Mouse (Mus musculus) kidney, adult 2 months (tissue): ENCODE data around the gene Grin2d. TPM values are rescaled to one million over a fixed set of nuclear protein-coding genes. Genes with fewer than 3 reads are reported as not detected.

Source experiments
- DNase-seq: peaks from one replicate; pipeline ENCODE4 v3.0.0; 2021
- H3K27ac ChIP-seq: fragments of 200-500 bp; 2 replicates; pipeline ENCODE4 v1.5.1; 2012; ENCODE audit warnings: low read depth, low read length, control low read depth, inconsistent platforms; ENCODE audit not compliant: insufficient read depth
- H3K27me3 ChIP-seq: fragments of 200-500 bp; replicated peaks from 2 replicates; pipeline ENCODE4 v1.6.1; 2012; ENCODE audit warnings: mild to moderate bottlenecking, moderate library complexity, low read length, inconsistent platforms; ENCODE audit not compliant: control insufficient read depth, insufficient read depth
- H3K36me3 ChIP-seq: fragments of 200-500 bp; 2 replicates; pipeline ENCODE4 v1.6.1; 2012; ENCODE audit warnings: mild to moderate bottlenecking, moderate library complexity, low read length, inconsistent platforms; ENCODE audit not compliant: control insufficient read depth, insufficient read depth
- H3K4me1 ChIP-seq: fragments of 200-500 bp; 2 replicates; pipeline ENCODE4 v1.6.1; 2011; ENCODE audit warnings: low read length; ENCODE audit not compliant: control insufficient read depth, insufficient read depth
- H3K4me3 ChIP-seq: fragments of 200-500 bp; 2 replicates; pipeline ENCODE4 v1.5.1; 2011; ENCODE audit warnings: mild to moderate bottlenecking, low read depth, low read length, control low read depth; ENCODE audit not compliant: insufficient read depth
- CTCF ChIP-seq: fragments of 200-500 bp; conservative IDR thresholded peaks from 2 replicates; pipeline ENCODE4 v1.5.1; 2011; ENCODE audit warnings: low read depth, mild to moderate bottlenecking, control low read depth, low read length, moderate library complexity, mixed read lengths; ENCODE audit not compliant: insufficient read depth, insufficient read length
- POLR2A ChIP-seq: fragments of 200-500 bp; IDR thresholded peaks from one replicate; pipeline ENCODE4 v1.6.1; 2011; ENCODE audit warnings: low read depth, low read length, control low read depth
- WGBS: fragments of 180-500 bp; shearing (Covaris S2); methylation state at CpG from one replicate; pipeline ENCODE4 v1.1.7; 2018; 5-methylcytosine and 5-hydroxymethylcytosine counted together
- polyA plus RNA-seq: library from polyadenylated mRNA; depleted of rRNA; stranded (reverse); fragments of >200 nt; gene quantifications from 2 replicates; pipeline ENCODE4 v1.2.3, GENCODE M21; 2012

The Grin2d gene
- polyA plus RNA-seq, 1 experiment = 0.45 TPM

- WGBS = 3% methylated on average over 60 of the region's 60 CpGs
- peak; percentile 24 for DNase-seq
- H3K36me3 ChIP-seq = no peaks in the 10 kb centered on the region
- H3K4me3 ChIP-seq = peak overlapping the region; percentile 95
- 0 out of 2 replicates have a peak overlapping the region, but pooled peaks have one; percentile 31 for H3K27ac ChIP-seq
- TF ChIP-seq POLR2A (no peak), CTCF (no peak)
- H3K27me3 ChIP-seq = no peaks in the 10 kb centered on the region
- H3K4me1 ChIP-seq = peaks cover 4% of the 10 kb centered on the region; the same call in 1 of the 2 replicates
Observed at GRCm38 (mm10) chr7:45797661-45798510, 80.3 kb downstream of the Grin2d start.

- H3K36me3 ChIP-seq = no peaks in the 10 kb centered on the region
- no peaks in the 10 kb centered on the region for H3K27me3 ChIP-seq
- H3K27ac ChIP-seq = no peak overlapping the region
- H3K4me1 ChIP-seq = peaks cover 4% of the 10 kb centered on the region; the same call in 1 of the 2 replicates
- WGBS = 76% methylated on average over 6 of the region's 6 CpGs
- no peak for TF ChIP-seq POLR2A
- TF ChIP-seq CTCF = no peak
- H3K4me3 ChIP-seq = no peak overlapping the region
- DNase-seq = no peak
Observed at GRCm38 (mm10) chr7:45796950-45797349, 81.2 kb downstream of the Grin2d start.

GRCm38 (mm10) chr7:45794971-45795370, 83.2 kb downstream of the Grin2d start:
- no peaks in the 10 kb centered on the region for H3K4me1 ChIP-seq
- H3K27ac ChIP-seq = no peak overlapping the region
- TF ChIP-seq CTCF (no peak), POLR2A (no peak)
- 97% methylated on average over 29 of the region's 29 CpGs for WGBS
- DNase-seq = no peak
- H3K4me3 ChIP-seq = no peak overlapping the region
- H3K27me3 ChIP-seq = no peaks in the 10 kb centered on the region
- no peaks in the 10 kb centered on the region for H3K36me3 ChIP-seq

DNA sequence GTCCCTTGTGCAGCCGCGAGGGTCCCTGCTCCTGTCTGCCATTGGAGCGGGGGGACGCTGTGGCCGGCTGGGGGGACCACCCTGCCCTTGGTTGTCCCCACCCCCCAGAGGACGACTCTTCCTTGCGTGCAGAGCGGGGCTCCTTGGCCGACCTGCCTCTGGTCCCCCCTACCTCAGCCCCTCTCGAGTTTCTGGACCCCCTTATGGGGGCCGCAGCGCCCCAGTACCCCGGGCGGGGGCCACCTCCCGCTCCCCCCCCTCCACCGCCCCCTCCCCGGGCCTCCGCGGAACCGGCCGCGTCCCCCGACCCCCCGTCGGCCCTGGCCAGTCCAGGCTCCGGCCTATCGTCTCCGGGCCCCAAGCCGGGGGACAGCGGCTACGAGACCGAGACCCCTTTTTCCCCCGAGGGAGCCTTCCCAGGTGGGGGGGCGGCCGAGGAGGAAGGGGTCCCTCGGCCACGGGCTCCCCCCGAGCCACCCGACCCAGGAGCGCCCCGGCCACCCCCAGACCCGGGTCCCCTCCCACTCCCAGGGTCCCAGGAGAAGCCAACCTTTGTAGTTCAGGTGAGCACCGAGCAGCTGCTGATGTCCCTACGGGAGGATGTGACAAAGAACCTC, 84.1 kb downstream of the Grin2d start:
- no peak overlapping the region for H3K4me3 ChIP-seq
- DNase-seq = no peak
- H3K36me3 ChIP-seq = no peaks in the 10 kb centered on the region
- 92% methylated on average over 44 of the region's 44 CpGs for WGBS
- no peaks in the 10 kb centered on the region for H3K27me3 ChIP-seq
- TF ChIP-seq POLR2A (no peak), CTCF (no peak)
- H3K27ac ChIP-seq = no peak overlapping the region
- no peaks in the 10 kb centered on the region for H3K4me1 ChIP-seq

DNA sequence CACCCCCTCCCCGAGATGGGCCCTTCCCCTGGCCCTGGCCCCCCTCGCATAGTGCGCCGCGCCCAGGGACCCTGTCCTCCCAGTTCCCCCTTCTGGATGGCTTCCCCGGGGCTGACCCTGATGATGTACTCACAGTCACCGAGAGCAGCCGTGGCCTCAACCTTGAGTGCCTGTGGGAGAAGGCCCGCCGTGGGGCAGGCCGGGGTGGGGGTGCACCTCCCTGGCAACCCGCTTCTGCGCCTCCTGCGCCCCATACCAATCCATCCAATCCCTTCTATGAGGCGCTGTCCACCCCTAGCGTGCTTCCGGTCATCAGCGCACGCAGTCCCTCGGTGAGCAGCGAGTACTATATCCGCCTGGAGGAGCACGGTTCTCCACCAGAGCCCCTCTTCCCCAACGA, 84.9 kb downstream of the Grin2d start:
- H3K27ac ChIP-seq = no peak overlapping the region
- no peak overlapping the region for H3K4me3 ChIP-seq
- no peaks in the 10 kb centered on the region for H3K4me1 ChIP-seq
- no peaks in the 10 kb centered on the region for H3K27me3 ChIP-seq
- no peaks in the 10 kb centered on the region for H3K36me3 ChIP-seq
- WGBS = 91% methylated on average over 24 of the region's 24 CpGs
- DNase-seq = no peak
- TF ChIP-seq POLR2A = no peak
- no peak for TF ChIP-seq CTCF

DNA sequence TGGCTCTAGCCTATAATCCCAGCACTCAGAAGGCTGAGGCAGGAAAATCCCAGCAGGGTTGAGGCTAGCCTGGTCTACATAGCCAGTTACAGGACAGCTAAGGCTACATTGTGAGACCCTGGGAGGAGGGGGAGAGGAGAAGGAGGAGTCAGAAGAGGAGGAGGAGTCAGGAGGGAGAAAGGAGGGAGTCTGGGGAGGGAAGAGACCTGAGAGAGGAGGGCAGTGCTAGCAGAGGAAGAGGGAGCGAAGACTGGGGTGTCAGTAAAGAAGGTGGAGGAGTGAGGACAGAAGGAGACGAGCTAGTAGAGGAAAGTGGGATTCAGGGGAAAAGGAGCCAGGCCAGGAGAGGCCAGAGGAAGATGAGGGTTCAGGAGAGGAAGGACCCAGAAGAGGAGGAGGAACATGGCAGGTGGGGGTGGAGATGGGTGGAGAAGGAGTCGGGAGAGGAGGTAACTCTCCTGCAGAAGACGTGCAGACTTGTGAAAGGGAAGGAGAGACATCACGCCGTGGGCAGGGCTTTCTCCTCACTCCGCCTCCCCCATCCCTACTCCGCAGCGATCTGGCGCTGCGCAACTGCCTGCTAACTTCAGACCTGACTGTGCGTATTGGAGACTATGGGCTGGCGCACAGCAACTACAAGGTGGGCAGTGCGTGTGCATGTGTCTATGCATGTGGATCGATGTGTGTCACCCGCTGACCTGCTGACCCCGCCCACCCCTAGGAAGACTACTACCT, 86.3 kb downstream of the Grin2d start:
- 82% methylated on average over 17 of the region's 17 CpGs for WGBS
- DNase-seq = no peak
- Histone ChIP-seq H3K36me3 (no peaks in the 10 kb centered on the region), H3K4me3 (no peak overlapping the region), H3K27ac (no peak overlapping the region), H3K27me3 (no peaks in the 10 kb centered on the region), H3K4me1 (no peaks in the 10 kb centered on the region)
- TF ChIP-seq CTCF = no peak
- no peak for TF ChIP-seq POLR2A
